Mouse (Mus musculus): ENCODE measurements around the gene Pidd1. TPM values are rescaled to one million over a fixed set of nuclear protein-coding genes. Genes with fewer than 3 reads are reported as not detected.
A peak's percentile ranks its signal among the peaks of the same experiment; 100 is the strongest.

The Pidd1 gene
- total and polyA plus RNA-seq, 3 experiments, result 5.8 to 24.9 (median 7.8) TPM

- no peak for TF ChIP-seq ZKSCAN1 (IDR thresholded peaks at IDR 0.05; ENCODE audit: borderline replicate concordance, low read depth, low read length)
- no peak for TF ChIP-seq NRF1 (IDR thresholded peaks at IDR 0.05; ENCODE audit: low read depth, low read length)
- TF ChIP-seq ZMIZ1 (IDR thresholded peaks at IDR 0.05; ENCODE audit: low read depth, low read length), result no peak
- no peak for TF ChIP-seq USF2 (conservative IDR thresholded peaks at IDR 0.05; ENCODE audit: low read depth, low read length)
These were observed 574 bp downstream of the Pidd1 start (continued) for GRCm38 (mm10) chr7:141443081-141443821.

DNA sequence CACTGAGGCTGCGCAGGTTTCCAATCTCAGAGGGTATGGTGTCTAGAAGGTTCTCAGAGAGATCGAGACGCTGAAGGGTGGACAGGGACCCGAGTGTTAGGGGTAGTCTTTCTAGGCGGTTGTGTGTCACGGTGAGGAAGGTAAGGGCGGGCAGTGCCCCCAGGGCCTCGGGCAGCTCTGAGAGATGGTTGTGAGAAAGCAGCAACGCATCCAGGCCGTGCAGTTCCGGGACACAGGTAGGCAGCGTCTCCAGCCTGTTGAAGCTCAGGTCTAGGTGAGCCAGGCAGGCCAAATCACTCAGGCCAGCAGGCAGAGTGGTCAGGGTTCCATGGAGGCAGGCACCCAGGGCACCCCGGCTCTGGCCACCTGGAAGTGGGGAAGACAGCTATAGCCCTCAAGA lies 1.6 kb downstream of the Pidd1 start:
- peaks cover 43 to 53% of the 10 kb centered on the region in 2 experiments for H3K36me3 ChIP-seq (replicated peaks in 1 of 2; ENCODE audit: control insufficient read depth in 1 of 2, insufficient read depth in 1 of 2, low read length in 1 of 2)
- in situ Hi-C loops (cut with MboI; ENCODE audit: low pct_ligation_motif_present, low pct_unique_long_range_greater_than_20kb, low sequenced_read_pairs), result no loop called here

GRCm38 (mm10) chr7:141441460-141441859 lies 2.4 kb downstream of the Pidd1 start:
- Histone ChIP-seq H3K4me3 (replicated peaks in 1 of 3; ENCODE audit: low read depth in 2 of 3, low read length in 2 of 3, poor library complexity in 1 of 3) (no peak overlapping the region), H3K36me3 (replicated peaks in 1 of 2; ENCODE audit: control insufficient read depth in 1 of 2, insufficient read depth in 1 of 2, low read length in 1 of 2) (peaks cover 43 to 53% of the 10 kb centered on the region in 2 experiments), H3K4me2 (ENCODE audit: insufficient read depth, low read depth, poor library complexity, severe bottlenecking) (no peak overlapping the region), H3K9me3 (replicated peaks; ENCODE audit: low read length) (no peaks in the 10 kb centered on the region), H3K4me1 (ENCODE audit: control insufficient read depth in 1 of 2, insufficient read depth in 2 of 2) (peaks cover 15 to 49% of the 10 kb centered on the region in 2 experiments), H3K9ac (ENCODE audit: insufficient read depth, low read depth) (no peak overlapping the region), H3K79me2 (replicated peaks; ENCODE audit: control insufficient read depth, extremely low read depth, insufficient read depth, poor library complexity, severe bottlenecking) (peaks cover 12% of the 10 kb centered on the region), H3K27me3 (replicated peaks) (no peaks in the 10 kb centered on the region), H3K27ac (ENCODE audit: insufficient read depth, low read depth) (no peak overlapping the region)
- DNase-seq (ENCODE audit: extremely low read depth), result no peak
- in situ Hi-C loops (cut with MboI; ENCODE audit: low pct_ligation_motif_present, low pct_unique_long_range_greater_than_20kb, low sequenced_read_pairs) (no loop called here), dilution Hi-C loops (cut with MboI; ENCODE audit: extremely low pct_ligation_motif_present, extremely low pct_unique_long_range_greater_than_20kb, low sequenced_read_pairs) (no loop called here)
- no peak for TF ChIP-seq ELF1 (IDR thresholded peaks at IDR 0.05; ENCODE audit: low read depth, low read length)
- TF ChIP-seq RAD21 (IDR thresholded peaks at IDR 0.05; ENCODE audit: low read depth, low read length), result no peak
- no peak for TF ChIP-seq E2F4 (IDR thresholded peaks at IDR 0.05; ENCODE audit: insufficient replicate concordance, low read depth, low read length)
- no peak for TF ChIP-seq ZKSCAN1 (IDR thresholded peaks at IDR 0.05; ENCODE audit: borderline replicate concordance, low read depth, low read length)
- TF ChIP-seq MEF2A (IDR thresholded peaks at IDR 0.05; ENCODE audit: borderline replicate concordance, low read depth, low read length), result no peak
- TF ChIP-seq SMC3 (IDR thresholded peaks at IDR 0.05; ENCODE audit: low read depth, low read length), result no peak
- TF ChIP-seq TCF12 (IDR thresholded peaks at IDR 0.05; ENCODE audit: low read depth, low read length), result no peak
- TF ChIP-seq ETS1 (conservative IDR thresholded peaks at IDR 0.05; ENCODE audit: low read depth, low read length), result no peak
- TF ChIP-seq SIN3A (IDR thresholded peaks at IDR 0.05; ENCODE audit: low read length), result no peak
- TF ChIP-seq ZC3H11A (IDR thresholded peaks at IDR 0.05; ENCODE audit: low read depth, low read length), result no peak
- no peak for TF ChIP-seq JUN (IDR thresholded peaks at IDR 0.05; ENCODE audit: insufficient read depth, low read depth, low read length)
- TF ChIP-seq ZMIZ1 (IDR thresholded peaks at IDR 0.05; ENCODE audit: low read depth, low read length), result no peak
- TF ChIP-seq HCFC1 (IDR thresholded peaks at IDR 0.05; ENCODE audit: low read depth, low read length), result no peak
- TF ChIP-seq MAX (IDR thresholded peaks at IDR 0.05; ENCODE audit: low read length), result no peak
- TF ChIP-seq USF2 (conservative IDR thresholded peaks at IDR 0.05; ENCODE audit: low read depth, low read length), result no peak
- TF ChIP-seq USF1 (IDR thresholded peaks at IDR 0.05; ENCODE audit: low read depth, low read length), result no peak

More for the DNA sequence above, 1.6 kb downstream of the Pidd1 start:
- peaks cover 10% of the 10 kb centered on the region; the same call in 1 of the 2 replicates for H3K79me2 ChIP-seq (replicated peaks; ENCODE audit: control insufficient read depth, extremely low read depth, insufficient read depth, poor library complexity, severe bottlenecking)
- peak overlapping the region; percentile 64 to 91 (median 67) for H3K4me3 ChIP-seq (replicated peaks in 1 of 3; ENCODE audit: low read depth in 2 of 3, low read length in 2 of 3, poor library complexity in 1 of 3)
- peak overlapping the region; percentile 97 for H3K4me2 ChIP-seq (ENCODE audit: insufficient read depth, low read depth, poor library complexity, severe bottlenecking)
- TF ChIP-seq RCOR1 (conservative IDR thresholded peaks at IDR 0.05; ENCODE audit: low read depth, low read length), result no peak
- no peak for TF ChIP-seq TCF12 (IDR thresholded peaks at IDR 0.05; ENCODE audit: low read depth, low read length)
- no peak for TF ChIP-seq IRF4 (IDR thresholded peaks at IDR 0.05; ENCODE audit: low read depth, low read length)
- no peak for TF ChIP-seq CTCF (conservative IDR thresholded peaks at IDR 0.05 in 1 of 2, IDR thresholded peaks at IDR 0.05 in 1 of 2; ENCODE audit: low read depth in 2 of 2, low read length in 2 of 2)
- TF ChIP-seq PAX5 (IDR thresholded peaks at IDR 0.05; ENCODE audit: low read length), result no peak
- no peak for TF ChIP-seq ZNF384 (IDR thresholded peaks at IDR 0.05; ENCODE audit: low read depth, low read length)
- no peak for TF ChIP-seq TBP (conservative IDR thresholded peaks at IDR 0.05; ENCODE audit: low read depth, low read length)
- dilution Hi-C loops (cut with MboI; ENCODE audit: extremely low pct_ligation_motif_present, extremely low pct_unique_long_range_greater_than_20kb, low sequenced_read_pairs), result no loop called here
- no peaks in the 10 kb centered on the region for H3K9me3 ChIP-seq (replicated peaks; ENCODE audit: low read length)
- no peak overlapping the region for H3K27ac ChIP-seq (ENCODE audit: insufficient read depth, low read depth)
- no peaks in the 10 kb centered on the region for H3K27me3 ChIP-seq (replicated peaks)
- DNase-seq (ENCODE audit: extremely low read depth), result no peak
- peaks cover 15 to 50% of the 10 kb centered on the region in 2 experiments for H3K4me1 ChIP-seq (ENCODE audit: control insufficient read depth in 1 of 2, insufficient read depth in 2 of 2)
- peak overlapping the region; percentile 62; the same call in 1 of the 2 replicates for H3K9ac ChIP-seq (ENCODE audit: insufficient read depth, low read depth)

All from CH12.LX (cell line).